Mouse (Mus musculus) neutrophil, adult 59 days (primary cell): Measurements from ENCODE around the gene Wnt2b. TPM values are rescaled to one million over a fixed set of nuclear protein-coding genes. Genes with fewer than 3 reads are reported as not detected.

ENCODE experiments used
- total RNA-seq, 2 experiments: library from RNA; stranded (reverse); gene quantifications; 1 replicate in 1 of 2; 2 replicates in 1 of 2; pipeline ENCODE4 v1.2.4; 2023

The Wnt2b gene
- not detected for total RNA-seq

GRCm38 (mm10) chr3:104961066-104962059 lies at the start of gene Wnt2b:
Gene Wnt2b, minus strand, starts transcription at chr3:104961921.

Other genes with a start within 250 kb of the Wnt2b start
- gene Ppm1j, start 180.9 kb downstream of the Wnt2b start, total RNA-seq: not detected
- not detected for gene Fam19a3, start 180.1 kb downstream of the Wnt2b start, total RNA-seq
- 10 to 100 TPM; 22.3 to 26.1 TPM for gene Rhoc, start 173.5 kb downstream of the Wnt2b start, total RNA-seq
- 10 to 100 TPM; 55.9 to 72.2 TPM for gene Mov10, start 143.4 kb downstream of the Wnt2b start, total RNA-seq
- gene St7l, start 97.9 kb downstream of the Wnt2b start, total RNA-seq: 10 to 100 TPM; 22.6 to 25.0 TPM
- gene Capza1, start 97.4 kb downstream of the Wnt2b start, total RNA-seq: 100 to 1,000 TPM; 296 to 306 TPM
- gene Cttnbp2nl, start 91.2 kb upstream of the Wnt2b start, total RNA-seq: under 1 TPM; 0.71 to 0.78 TPM
- gene 4930564D02Rik, start 104.9 kb upstream of the Wnt2b start, total RNA-seq: not detected